14 mouse cellular contexts compared by ENCODE assay signal in the genomic region with DNA sequence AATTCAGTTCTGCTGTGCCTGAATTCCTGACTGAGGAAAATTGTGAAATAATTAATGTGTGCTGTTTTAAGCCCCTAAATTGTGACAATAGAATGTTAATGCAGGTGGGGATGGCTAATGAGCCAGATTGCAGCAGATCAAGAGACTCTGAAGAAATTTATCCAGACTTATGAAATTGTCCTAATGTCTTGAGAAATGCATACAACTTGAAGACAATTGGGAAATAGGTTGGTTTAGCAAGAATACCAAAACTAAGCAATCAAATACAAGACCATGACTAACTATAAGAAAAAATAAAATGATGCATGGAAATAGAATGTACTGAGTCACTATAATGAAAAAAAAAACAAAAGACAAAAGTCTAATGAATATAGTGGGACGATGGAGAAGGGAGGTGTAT.
"Had no signal": no experiment of that assay in that cellular context is flagged by ENCODE, and none has a peak within 500 bp of the region (broad histone marks: within the 10 kb centered on the region; RNA-seq: fewer than 3 reads in every experiment).

No protein-coding gene starts in this region.

- ATAC-seq: midbrain, embryonic 13.5 days; midbrain, embryonic 16.5 days had no signal

- DNase-seq: kidney, adult 8-10 months; kidney, postnatal 10 days; kidney, postnatal 36 days; layer of hippocampus, postnatal 36 days; liver, embryonic 13.5 days; lung, embryonic 14.5 days; lung, postnatal 10 days; lung, postnatal 36 days; right cerebral cortex, adult 18-20 months; right cerebral cortex, postnatal 14 days; right cerebral cortex, postnatal 4 days; thymus, postnatal 25 days had no signal
